Mouse (Mus musculus): ENCODE data around the gene Nrn1. TPM values are rescaled to one million over a fixed set of nuclear protein-coding genes. Genes with fewer than 3 reads are reported as not detected.

Gene Nrn1
- polyA plus RNA-seq, 1 experiment from 2014 or later = 97.4 TPM

GRCm38 (mm10) chr13:36722309-36722708, 12.6 kb downstream of the Nrn1 start:
- H3K9me3 ChIP-seq (ENCODE audit: low read length) = no peaks in the 10 kb centered on the region
- H3K4me1 ChIP-seq (ENCODE audit: insufficient read depth) = peaks cover 7% of the 10 kb centered on the region
- no peak overlapping the region for H3K27ac ChIP-seq (ENCODE audit: low read depth)
- H3K27me3 ChIP-seq (ENCODE audit: insufficient read depth, low read length) = peaks cover 40% of the 10 kb centered on the region
- H3K36me3 ChIP-seq (replicated peaks; ENCODE audit: insufficient read depth, low read length) = no peaks in the 10 kb centered on the region
- H3K4me3 ChIP-seq (ENCODE audit: low read depth, low read length) = no peak overlapping the region
- TF ChIP-seq CTCF (IDR thresholded peaks at IDR 0.05; ENCODE audit: low read depth) (no peak), EP300 (IDR thresholded peaks at IDR 0.05; ENCODE audit: low read depth) (no peak)
- ATAC-seq (no peak), DNase-seq (no peak)
- H3K4me2 ChIP-seq (ENCODE audit: low read depth, low read length) = no peak overlapping the region
- H3K9ac ChIP-seq (replicated peaks) = no peak overlapping the region

DNA sequence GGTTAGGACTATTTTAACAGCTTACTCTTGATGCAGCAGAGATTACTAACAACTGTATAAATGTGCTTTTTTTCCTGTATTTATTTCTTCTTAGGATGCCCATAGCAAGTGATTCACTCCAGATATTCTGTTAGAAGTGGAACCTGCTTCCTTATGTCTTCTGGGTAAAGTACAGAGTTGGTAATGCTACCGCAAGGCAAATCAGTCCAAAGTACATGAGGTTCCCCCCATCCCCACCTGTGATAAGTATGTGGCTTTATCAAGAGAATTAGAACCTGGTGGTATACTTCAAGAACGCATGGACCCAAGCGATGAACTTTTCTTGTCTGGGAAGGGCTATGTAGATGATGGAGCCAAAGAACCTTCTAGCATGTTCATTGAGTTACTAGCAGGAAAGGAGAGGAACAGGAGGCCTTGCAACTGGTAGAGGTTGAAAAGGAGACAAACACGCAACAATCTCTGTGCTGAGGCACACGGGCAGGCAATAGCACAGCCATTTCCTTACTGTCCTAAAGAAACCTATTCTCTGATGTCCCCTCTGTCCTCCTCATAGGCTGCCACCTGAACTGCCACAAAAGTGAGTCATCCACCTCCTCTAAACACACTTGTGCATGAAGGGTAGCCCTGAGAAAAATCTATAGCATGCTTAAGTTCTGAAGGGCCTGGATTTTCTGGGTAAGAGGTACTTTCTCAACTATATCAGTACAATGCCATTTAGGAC, 14.5 kb downstream of the Nrn1 start:
- no peaks in the 10 kb centered on the region for H3K9me3 ChIP-seq (ENCODE audit: low read length)
- ATAC-seq (no peak), DNase-seq (no peak)
- H3K27ac ChIP-seq (ENCODE audit: low read depth) = no peak overlapping the region
- H3K27me3 ChIP-seq (ENCODE audit: insufficient read depth, low read length) = peaks cover 30% of the 10 kb centered on the region
- WGBS (ENCODE audit: insufficient replicate concordance) = 90% methylated on average over 5 of the region's 5 CpGs
- peaks cover 3% of the 10 kb centered on the region; the same call in 1 of the 2 replicates for H3K4me1 ChIP-seq (ENCODE audit: insufficient read depth)
- H3K36me3 ChIP-seq (replicated peaks; ENCODE audit: insufficient read depth, low read length) = no peaks in the 10 kb centered on the region
- H3K9ac ChIP-seq (replicated peaks) = no peak overlapping the region
- no peak for TF ChIP-seq CTCF (IDR thresholded peaks at IDR 0.05; ENCODE audit: low read depth)
- TF ChIP-seq EP300 (IDR thresholded peaks at IDR 0.05; ENCODE audit: low read depth) = no peak
- H3K4me3 ChIP-seq (ENCODE audit: low read depth, low read length) = no peak overlapping the region
- H3K4me2 ChIP-seq (ENCODE audit: low read depth, low read length) = no peak overlapping the region

- TF ChIP-seq EP300 (IDR thresholded peaks at IDR 0.05; ENCODE audit: low read depth) (no peak), CTCF (IDR thresholded peaks at IDR 0.05; ENCODE audit: low read depth) (no peak)
- no peak overlapping the region for H3K4me3 ChIP-seq (ENCODE audit: low read depth, low read length)
- 66% methylated on average over 3 of the region's 3 CpGs for WGBS (ENCODE audit: insufficient replicate concordance)
- DNase-seq = no peak
- H3K27me3 ChIP-seq (ENCODE audit: insufficient read depth, low read length) = peaks cover 2% of the 10 kb centered on the region; the same call in 1 of the 2 replicates
- H3K36me3 ChIP-seq (replicated peaks; ENCODE audit: insufficient read depth, low read length) = no peaks in the 10 kb centered on the region
- no peak overlapping the region for H3K4me2 ChIP-seq (ENCODE audit: low read depth, low read length)
- no peak for ATAC-seq
- H3K9me3 ChIP-seq (ENCODE audit: low read length) = no peaks in the 10 kb centered on the region
- H3K27ac ChIP-seq (ENCODE audit: low read depth) = no peak overlapping the region
- no peaks in the 10 kb centered on the region; the same call in 1 of the 2 replicates for H3K4me1 ChIP-seq (ENCODE audit: insufficient read depth)
- H3K9ac ChIP-seq (replicated peaks) = no peak overlapping the region
Measured at GRCm38 (mm10) chr13:36717376-36717775, 17.6 kb downstream of the Nrn1 start.

DNA sequence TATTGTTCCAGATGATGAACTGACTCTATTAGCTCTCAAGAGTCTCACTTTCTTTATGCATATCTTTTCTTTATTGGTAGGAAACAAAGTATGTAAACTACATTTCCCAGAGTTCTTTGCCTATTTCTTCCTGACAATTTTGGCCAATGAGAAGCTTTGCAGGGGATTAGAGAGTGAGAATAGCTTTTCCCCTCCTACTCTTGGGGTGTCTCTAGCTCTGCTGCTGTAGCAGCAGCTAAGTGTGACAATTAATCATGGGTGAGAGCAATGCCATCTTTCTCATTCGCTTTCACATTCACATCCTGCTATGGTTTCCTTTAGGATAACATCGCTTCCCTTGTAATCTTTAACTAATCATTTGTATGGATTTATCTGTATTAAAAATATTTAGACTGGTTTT, 18.2 kb downstream of the Nrn1 start:
- no peak overlapping the region for H3K4me2 ChIP-seq (ENCODE audit: low read depth, low read length)
- TF ChIP-seq EP300 (IDR thresholded peaks at IDR 0.05; ENCODE audit: low read depth) (no peak), CTCF (IDR thresholded peaks at IDR 0.05; ENCODE audit: low read depth) (no peak)
- no peak overlapping the region for H3K9ac ChIP-seq (replicated peaks)
- H3K4me1 ChIP-seq (ENCODE audit: insufficient read depth) = no peaks in the 10 kb centered on the region
- H3K27me3 ChIP-seq (ENCODE audit: insufficient read depth, low read length) = no peaks in the 10 kb centered on the region
- no peak overlapping the region for H3K4me3 ChIP-seq (ENCODE audit: low read depth, low read length)
- no peaks in the 10 kb centered on the region for H3K36me3 ChIP-seq (replicated peaks; ENCODE audit: insufficient read depth, low read length)
- no peaks in the 10 kb centered on the region for H3K9me3 ChIP-seq (ENCODE audit: low read length)
- H3K27ac ChIP-seq (ENCODE audit: low read depth) = no peak overlapping the region
- WGBS (ENCODE audit: insufficient replicate concordance) = 66% methylated on average over 2 of the region's 2 CpGs
- no peak for ATAC-seq
- DNase-seq = no peak

DNA sequence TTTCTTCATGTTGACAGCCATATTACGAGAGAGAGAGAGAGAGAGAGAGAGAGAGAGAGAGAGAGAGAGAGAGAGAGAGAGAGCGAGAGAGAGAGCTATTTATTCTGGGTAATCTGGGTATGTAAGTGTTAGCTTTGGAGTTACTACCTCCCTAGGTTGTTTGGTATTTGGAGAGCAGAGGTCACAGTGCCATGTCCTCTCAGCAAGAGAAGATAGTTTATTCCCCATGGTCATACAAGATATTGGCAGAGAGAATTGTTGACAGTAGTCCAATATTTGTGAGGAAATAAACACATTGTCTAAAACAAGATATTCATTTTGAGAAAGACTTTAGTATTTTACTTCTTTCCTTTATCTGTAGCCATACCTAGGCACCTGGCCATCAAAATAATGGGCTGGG, 20.8 kb downstream of the Nrn1 start:
- H3K4me2 ChIP-seq (ENCODE audit: low read depth, low read length) = no peak overlapping the region
- H3K9ac ChIP-seq (replicated peaks) = no peak overlapping the region
- WGBS (ENCODE audit: insufficient replicate concordance) = 57% methylated on average over 2 of the region's 2 CpGs
- no peak overlapping the region for H3K27ac ChIP-seq (ENCODE audit: low read depth)
- no peak for TF ChIP-seq CTCF (IDR thresholded peaks at IDR 0.05; ENCODE audit: low read depth)
- no peak for TF ChIP-seq EP300 (IDR thresholded peaks at IDR 0.05; ENCODE audit: low read depth)
- H3K36me3 ChIP-seq (replicated peaks; ENCODE audit: insufficient read depth, low read length) = no peaks in the 10 kb centered on the region
- DNase-seq = no peak
- no peak for ATAC-seq
- no peaks in the 10 kb centered on the region for H3K9me3 ChIP-seq (ENCODE audit: low read length)
- H3K4me3 ChIP-seq (ENCODE audit: low read depth, low read length) = no peak overlapping the region
- H3K4me1 ChIP-seq (ENCODE audit: insufficient read depth) = no peaks in the 10 kb centered on the region
- no peaks in the 10 kb centered on the region for H3K27me3 ChIP-seq (ENCODE audit: insufficient read depth, low read length)

- H3K27me3 ChIP-seq (ENCODE audit: insufficient read depth, low read length) = no peaks in the 10 kb centered on the region
- no peak overlapping the region for H3K4me2 ChIP-seq (ENCODE audit: low read depth, low read length)
- no peaks in the 10 kb centered on the region for H3K36me3 ChIP-seq (replicated peaks; ENCODE audit: insufficient read depth, low read length)
- no peak overlapping the region for H3K4me3 ChIP-seq (ENCODE audit: low read depth, low read length)
- 59% methylated on average over 3 of the region's 3 CpGs for WGBS (ENCODE audit: insufficient replicate concordance)
- no peak for TF ChIP-seq EP300 (IDR thresholded peaks at IDR 0.05; ENCODE audit: low read depth)
- no peak for TF ChIP-seq CTCF (IDR thresholded peaks at IDR 0.05; ENCODE audit: low read depth)
- no peaks in the 10 kb centered on the region for H3K9me3 ChIP-seq (ENCODE audit: low read length)
- DNase-seq = no peak
- H3K27ac ChIP-seq (ENCODE audit: low read depth) = no peak overlapping the region
- H3K4me1 ChIP-seq (ENCODE audit: insufficient read depth) = no peaks in the 10 kb centered on the region
- no peak for ATAC-seq
- H3K9ac ChIP-seq (replicated peaks) = no peak overlapping the region
Measured at GRCm38 (mm10) chr13:36707088-36707690, 27.7 kb downstream of the Nrn1 start.

All from liver, postnatal 0 days (tissue).